Mouse (Mus musculus) midbrain, postnatal 0 days (tissue): ENCODE measurements at regions not wholly inside any gene's neighbourhood (a gene's known extent, or its start where the extent isn't known, plus 50 kb on each side); places are given as distances from the start of the nearest gene placed in this dataset.
A peak's percentile ranks its signal among the peaks of the same experiment; 100 is the strongest.

Experiments used
- ATAC-seq: fragments of 200-750 bp; cut with Nextera tagmentation; 2 replicates; pipeline ENCODE4 v1.8.0; 2017; ENCODE audit warnings: moderate number of reproducible peaks, mild to moderate bottlenecking, moderate TSS enrichment, moderate library complexity; ENCODE audit not compliant: low FRiP score
- DNase-seq: peaks from one replicate; pipeline ENCODE4 v3.0.0-alpha.2; 2015; ENCODE audit warnings: low spot score
- H3K27ac ChIP-seq: fragments of 300-500 bp; sonication (generic); 2 replicates; pipeline ENCODE4 v1.5.1; 2014; ENCODE audit warnings: low read depth, mild to moderate bottlenecking, low read length, mixed read lengths
- H3K27me3 ChIP-seq: fragments of 300-500 bp; sonication (generic); 2 replicates; pipeline ENCODE4 v1.6.1; 2014; ENCODE audit warnings: low read length, control low read depth, mixed read lengths; ENCODE audit not compliant: insufficient read depth
- H3K36me3 ChIP-seq: fragments of 300-500 bp; sonication (generic); 2 replicates; pipeline ENCODE4 v1.6.1; 2014; ENCODE audit warnings: low read length, control low read depth, mixed read lengths; ENCODE audit not compliant: insufficient read depth
- H3K4me1 ChIP-seq: fragments of 300-500 bp; sonication (generic); 2 replicates; pipeline ENCODE4 v1.6.1; 2014; ENCODE audit warnings: mild to moderate bottlenecking, control low read depth, antibody characterized with exemption, low read length, mixed read lengths; ENCODE audit not compliant: insufficient read depth
- H3K4me2 ChIP-seq: fragments of 300-500 bp; sonication (generic); 2 replicates; pipeline ENCODE4 v1.6.1; 2014; ENCODE audit warnings: low read depth, mild to moderate bottlenecking, low read length, mixed read lengths; ENCODE audit not compliant: poor library complexity, severe bottlenecking
- H3K4me3 ChIP-seq: fragments of 300-500 bp; sonication (generic); 2 replicates; pipeline ENCODE4 v1.5.1; 2014; ENCODE audit warnings: low read depth, mild to moderate bottlenecking, low read length, moderate library complexity
- H3K9ac ChIP-seq: fragments of 300-500 bp; sonication (generic); replicated peaks from 2 replicates; pipeline ENCODE4 v1.6.1; 2014; ENCODE audit warnings: mild to moderate bottlenecking, low read length, moderate library complexity, mixed read lengths; ENCODE audit not compliant: poor library complexity, severe bottlenecking
- H3K9me3 ChIP-seq: fragments of 300-500 bp; sonication (generic); 2 replicates; pipeline ENCODE4 v1.6.1; 2016; ENCODE audit warnings: low read length, control low read depth
- CTCF ChIP-seq: IDR thresholded peaks from 2 replicates; pipeline ENCODE4 v1.5.1; 2016; ENCODE audit warnings: antibody characterized with exemption, mild to moderate bottlenecking
- WGBS: fragments of 180-500 bp; shearing (Covaris S2); extraction: QIAGEN DNeasy Blood & Tissue Kit; methylation state at CpG from one replicate; pipeline ENCODE4 v1.1.7; 2014; 5-methylcytosine and 5-hydroxymethylcytosine counted together

DNA sequence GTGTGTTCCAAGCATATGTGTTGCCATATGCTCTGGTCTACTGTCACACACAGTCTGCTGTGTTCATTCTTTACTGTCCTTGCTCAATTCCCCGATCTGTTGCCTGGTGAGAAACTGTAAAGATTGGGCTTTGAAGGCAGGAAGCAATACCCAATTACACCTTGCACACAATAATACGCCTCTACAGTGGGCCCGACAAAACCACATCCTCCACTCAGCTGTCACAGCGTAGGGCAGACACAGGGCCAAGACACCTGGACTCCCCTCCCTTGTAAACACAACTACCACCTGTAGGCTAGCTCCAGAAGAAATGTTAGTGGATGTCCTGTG, 163.0 kb upstream of the Lef1 start:
- WGBS = 70% methylated on average over 4 of the region's 4 CpGs
- Histone ChIP-seq H3K27me3 (no peaks in the 10 kb centered on the region), H3K9me3 (no peaks in the 10 kb centered on the region), H3K4me1 (peaks cover 6% of the 10 kb centered on the region; the same call in 1 of the 2 replicates), H3K36me3 (no peaks in the 10 kb centered on the region), H3K4me2 (no peak overlapping the region), H3K9ac (no peak overlapping the region), H3K4me3 (no peak overlapping the region), H3K27ac (no peak overlapping the region)
- no peak for ATAC-seq
- no peak for TF ChIP-seq CTCF
- no peak for DNase-seq

GRCm38 (mm10) chr3:130946576-130947276, 163.5 kb upstream of the Lef1 start:
- Histone ChIP-seq H3K27me3 (no peaks in the 10 kb centered on the region), H3K4me1 (peaks cover 6% of the 10 kb centered on the region; the same call in 1 of the 2 replicates), H3K4me3 (no peak overlapping the region), H3K9me3 (no peaks in the 10 kb centered on the region), H3K9ac (peak overlapping the region; percentile 57; the same call in 1 of the 2 replicates), H3K4me2 (peak overlapping the region; percentile 73), H3K36me3 (no peaks in the 10 kb centered on the region), H3K27ac (peak overlapping the region; percentile 68)
- TF ChIP-seq CTCF = no peak
- WGBS = 56% methylated on average over 14 of the region's 14 CpGs
- peak; percentile 44 for ATAC-seq
- DNase-seq = peak; percentile 28

- TF ChIP-seq CTCF = no peak
- 1% methylated on average over 25 of the region's 25 CpGs for WGBS
These were observed 164.3 kb upstream of the Lef1 start for GRCm38 (mm10) chr3:130945861-130946449.

GRCm38 (mm10) chr3:130945396-130945795, 164.9 kb upstream of the Lef1 start:
- Histone ChIP-seq H3K9me3 (no peaks in the 10 kb centered on the region), H3K4me1 (peaks cover 6% of the 10 kb centered on the region; the same call in 1 of the 2 replicates), H3K4me2 (peak overlapping the region; percentile 73), H3K4me3 (peak overlapping the region; percentile 34; the same call in 1 of the 2 replicates), H3K27ac (peak overlapping the region; percentile 68; the same call in 1 of the 2 replicates), H3K27me3 (no peaks in the 10 kb centered on the region), H3K36me3 (no peaks in the 10 kb centered on the region), H3K9ac (peak overlapping the region; percentile 57; the same call in 1 of the 2 replicates)
- TF ChIP-seq CTCF = no peak
- no peak for ATAC-seq
- DNase-seq = peak; percentile 24
- 17% methylated on average over 7 of the region's 7 CpGs for WGBS

More at GRCm38 (mm10) chr3:130945861-130946449, 164.3 kb upstream of the Lef1 start:
- Histone ChIP-seq H3K4me3 (peak overlapping the region; percentile 34), H3K4me1 (peaks cover 6% of the 10 kb centered on the region; the same call in 1 of the 2 replicates), H3K4me2 (peak overlapping the region; percentile 73), H3K9me3 (no peaks in the 10 kb centered on the region), H3K36me3 (no peaks in the 10 kb centered on the region), H3K27me3 (no peaks in the 10 kb centered on the region), H3K27ac (peak overlapping the region; percentile 68), H3K9ac (peak overlapping the region; percentile 57)
- DNase-seq (peak; percentile 82), ATAC-seq (peak; percentile 83)

DNA sequence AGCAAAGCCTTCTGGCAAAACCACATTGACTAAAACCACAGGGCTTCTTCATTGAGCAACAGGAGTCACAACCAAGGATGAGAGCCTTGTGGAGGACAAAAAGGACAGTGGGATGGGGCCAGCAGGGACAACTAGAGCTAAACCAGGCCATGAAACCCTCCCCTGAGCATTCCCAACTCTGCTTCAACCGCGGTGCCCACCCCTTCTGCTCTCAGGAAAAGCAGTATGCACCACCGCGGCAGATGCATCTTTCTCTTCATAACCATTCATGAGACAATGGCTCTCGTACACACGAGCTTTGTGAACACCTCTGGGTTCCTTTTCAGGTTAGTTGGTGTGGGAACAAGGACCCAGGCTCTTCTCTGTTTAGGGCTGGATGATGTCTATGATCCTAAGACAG, 166.0 kb upstream of the Lef1 start:
- H3K27me3 ChIP-seq = no peaks in the 10 kb centered on the region
- no peaks in the 10 kb centered on the region for H3K9me3 ChIP-seq
- 94% methylated on average over 6 of the region's 6 CpGs for WGBS
- no peak for DNase-seq
- peaks cover 6% of the 10 kb centered on the region; the same call in 1 of the 2 replicates for H3K4me1 ChIP-seq
- no peak for ATAC-seq
- TF ChIP-seq CTCF = no peak
- no peak overlapping the region for H3K4me2 ChIP-seq
- H3K4me3 ChIP-seq = no peak overlapping the region
- H3K36me3 ChIP-seq = no peaks in the 10 kb centered on the region
- no peak overlapping the region for H3K9ac ChIP-seq
- no peak overlapping the region for H3K27ac ChIP-seq
